Mouse (Mus musculus): ENCODE data around the gene Baz1b. TPM values are rescaled to one million over a fixed set of nuclear protein-coding genes. Genes with fewer than 3 reads are reported as not detected.

Gene Baz1b
- polyA plus RNA-seq, 1 experiment from 2014 or later, result 28.5 TPM

- no peaks in the 10 kb centered on the region for H3K9me3 ChIP-seq (replicated peaks; ENCODE audit: control insufficient read depth, low read length)
- no peak overlapping the region for H3K4me2 ChIP-seq (ENCODE audit: low read depth, low read length)
- no peaks in the 10 kb centered on the region for H3K4me1 ChIP-seq (ENCODE audit: control insufficient read depth, insufficient read depth, low read length)
- no peaks in the 10 kb centered on the region for H3K27me3 ChIP-seq (ENCODE audit: control insufficient read depth, insufficient read depth, low read length)
- ATAC-seq (ENCODE audit: insufficient read depth, low FRiP score), result no peak
- no peak overlapping the region for H3K27ac ChIP-seq (ENCODE audit: low read length)
- H3K9ac ChIP-seq (ENCODE audit: low read length), result no peak overlapping the region
- WGBS, result 90% methylated on average over 2 of the region's 2 CpGs
- H3K4me3 ChIP-seq (replicated peaks; ENCODE audit: low read length), result no peak overlapping the region
- peaks cover 25% of the 10 kb centered on the region for H3K36me3 ChIP-seq (ENCODE audit: control insufficient read depth, insufficient read depth, low read length)
These were observed 51.8 kb downstream of the Baz1b start for GRCm38 (mm10) chr5:135238832-135239231.

DNA sequence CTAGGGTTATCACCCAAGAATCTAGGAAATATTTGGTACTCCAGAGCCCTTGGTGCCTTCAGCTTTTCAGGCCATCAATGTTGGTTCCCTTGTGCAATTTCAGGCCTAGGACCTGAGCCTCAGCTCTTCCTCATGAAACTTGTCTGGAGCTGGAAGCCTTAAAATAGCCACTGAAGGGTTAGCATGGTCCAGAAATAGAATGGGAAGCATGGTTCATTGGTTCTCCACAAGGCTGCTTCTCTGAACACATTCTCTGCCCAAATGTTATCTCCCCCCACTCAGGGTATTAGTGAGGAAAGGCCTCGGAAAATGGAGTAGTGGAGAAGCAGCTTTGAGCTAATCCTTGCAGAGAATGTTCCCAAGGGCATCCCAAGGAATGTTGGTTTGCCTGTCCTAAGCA, 54.4 kb downstream of the Baz1b start:
- no peak overlapping the region for H3K27ac ChIP-seq (ENCODE audit: low read length)
- H3K36me3 ChIP-seq (ENCODE audit: control insufficient read depth, insufficient read depth, low read length), result peaks cover 36% of the 10 kb centered on the region
- no peaks in the 10 kb centered on the region for H3K27me3 ChIP-seq (ENCODE audit: control insufficient read depth, insufficient read depth, low read length)
- no peak overlapping the region for H3K4me2 ChIP-seq (ENCODE audit: low read depth, low read length)
- no peak for ATAC-seq (ENCODE audit: insufficient read depth, low FRiP score)
- H3K9ac ChIP-seq (ENCODE audit: low read length), result no peak overlapping the region
- no peaks in the 10 kb centered on the region for H3K4me1 ChIP-seq (ENCODE audit: control insufficient read depth, insufficient read depth, low read length)
- 86% methylated on average over 1 of the region's 1 CpGs for WGBS
- H3K4me3 ChIP-seq (replicated peaks; ENCODE audit: low read length), result no peak overlapping the region
- H3K9me3 ChIP-seq (replicated peaks; ENCODE audit: control insufficient read depth, low read length), result no peaks in the 10 kb centered on the region

GRCm38 (mm10) chr5:135242136-135242535, 55.1 kb downstream of the Baz1b start:
- Histone ChIP-seq H3K4me1 (ENCODE audit: control insufficient read depth, insufficient read depth, low read length) (no peaks in the 10 kb centered on the region), H3K4me2 (ENCODE audit: low read depth, low read length) (no peak overlapping the region), H3K4me3 (replicated peaks; ENCODE audit: low read length) (no peak overlapping the region), H3K27ac (ENCODE audit: low read length) (no peak overlapping the region), H3K27me3 (ENCODE audit: control insufficient read depth, insufficient read depth, low read length) (no peaks in the 10 kb centered on the region), H3K9ac (ENCODE audit: low read length) (no peak overlapping the region), H3K9me3 (replicated peaks; ENCODE audit: control insufficient read depth, low read length) (no peaks in the 10 kb centered on the region), H3K36me3 (ENCODE audit: control insufficient read depth, insufficient read depth, low read length) (peaks cover 36% of the 10 kb centered on the region)
- 78% methylated on average over 12 of the region's 12 CpGs for WGBS
- ATAC-seq (ENCODE audit: insufficient read depth, low FRiP score), result no peak

GRCm38 (mm10) chr5:135242608-135243007, 55.5 kb downstream of the Baz1b start:
- H3K9me3 ChIP-seq (replicated peaks; ENCODE audit: control insufficient read depth, low read length), result no peaks in the 10 kb centered on the region
- H3K27me3 ChIP-seq (ENCODE audit: control insufficient read depth, insufficient read depth, low read length), result no peaks in the 10 kb centered on the region
- no peak overlapping the region for H3K9ac ChIP-seq (ENCODE audit: low read length)
- no peak overlapping the region for H3K4me2 ChIP-seq (ENCODE audit: low read depth, low read length)
- WGBS, result 89% methylated on average over 3 of the region's 3 CpGs
- ATAC-seq (ENCODE audit: insufficient read depth, low FRiP score), result no peak
- no peak overlapping the region for H3K4me3 ChIP-seq (replicated peaks; ENCODE audit: low read length)
- H3K36me3 ChIP-seq (ENCODE audit: control insufficient read depth, insufficient read depth, low read length), result peaks cover 38% of the 10 kb centered on the region
- H3K4me1 ChIP-seq (ENCODE audit: control insufficient read depth, insufficient read depth, low read length), result no peaks in the 10 kb centered on the region
- H3K27ac ChIP-seq (ENCODE audit: low read length), result no peak overlapping the region

GRCm38 (mm10) chr5:135243166-135243565, 56.1 kb downstream of the Baz1b start:
- H3K27me3 ChIP-seq (ENCODE audit: control insufficient read depth, insufficient read depth, low read length), result no peaks in the 10 kb centered on the region
- no peaks in the 10 kb centered on the region for H3K9me3 ChIP-seq (replicated peaks; ENCODE audit: control insufficient read depth, low read length)
- H3K4me1 ChIP-seq (ENCODE audit: control insufficient read depth, insufficient read depth, low read length), result no peaks in the 10 kb centered on the region
- no peak overlapping the region for H3K27ac ChIP-seq (ENCODE audit: low read length)
- no peak for ATAC-seq (ENCODE audit: insufficient read depth, low FRiP score)
- H3K4me3 ChIP-seq (replicated peaks; ENCODE audit: low read length), result no peak overlapping the region
- peaks cover 34% of the 10 kb centered on the region for H3K36me3 ChIP-seq (ENCODE audit: control insufficient read depth, insufficient read depth, low read length)
- H3K9ac ChIP-seq (ENCODE audit: low read length), result no peak overlapping the region
- no peak overlapping the region for H3K4me2 ChIP-seq (ENCODE audit: low read depth, low read length)
- WGBS, result 90% methylated on average over 1 of the region's 1 CpGs

GRCm38 (mm10) chr5:135246531-135246930, 59.5 kb downstream of the Baz1b start:
- no peak overlapping the region for H3K4me2 ChIP-seq (ENCODE audit: low read depth, low read length)
- no peak overlapping the region for H3K4me3 ChIP-seq (replicated peaks; ENCODE audit: low read length)
- no peak for ATAC-seq (ENCODE audit: insufficient read depth, low FRiP score)
- peaks cover 12% of the 10 kb centered on the region for H3K4me1 ChIP-seq (ENCODE audit: control insufficient read depth, insufficient read depth, low read length)
- no peak overlapping the region for H3K27ac ChIP-seq (ENCODE audit: low read length)
- H3K27me3 ChIP-seq (ENCODE audit: control insufficient read depth, insufficient read depth, low read length), result peaks cover 21% of the 10 kb centered on the region
- WGBS, result 68% methylated on average over 4 of the region's 4 CpGs
- H3K9me3 ChIP-seq (replicated peaks; ENCODE audit: control insufficient read depth, low read length), result no peaks in the 10 kb centered on the region
- H3K36me3 ChIP-seq (ENCODE audit: control insufficient read depth, insufficient read depth, low read length), result peaks cover 29% of the 10 kb centered on the region; the same call in 1 of the 2 replicates
- H3K9ac ChIP-seq (ENCODE audit: low read length), result no peak overlapping the region

- WGBS, result 69% methylated on average over 9 of the region's 9 CpGs
- Histone ChIP-seq H3K9me3 (replicated peaks; ENCODE audit: control insufficient read depth, low read length) (no peaks in the 10 kb centered on the region), H3K9ac (ENCODE audit: low read length) (no peak overlapping the region), H3K27me3 (ENCODE audit: control insufficient read depth, insufficient read depth, low read length) (peaks cover 21% of the 10 kb centered on the region), H3K4me3 (replicated peaks; ENCODE audit: low read length) (no peak overlapping the region), H3K4me2 (ENCODE audit: low read depth, low read length) (no peak overlapping the region), H3K36me3 (ENCODE audit: control insufficient read depth, insufficient read depth, low read length) (peaks cover 29% of the 10 kb centered on the region; the same call in 1 of the 2 replicates), H3K27ac (ENCODE audit: low read length) (no peak overlapping the region), H3K4me1 (ENCODE audit: control insufficient read depth, insufficient read depth, low read length) (peaks cover 12% of the 10 kb centered on the region)
- ATAC-seq (ENCODE audit: insufficient read depth, low FRiP score), result no peak
These were observed 60.3 kb downstream of the Baz1b start for GRCm38 (mm10) chr5:135247337-135247736.

DNA sequence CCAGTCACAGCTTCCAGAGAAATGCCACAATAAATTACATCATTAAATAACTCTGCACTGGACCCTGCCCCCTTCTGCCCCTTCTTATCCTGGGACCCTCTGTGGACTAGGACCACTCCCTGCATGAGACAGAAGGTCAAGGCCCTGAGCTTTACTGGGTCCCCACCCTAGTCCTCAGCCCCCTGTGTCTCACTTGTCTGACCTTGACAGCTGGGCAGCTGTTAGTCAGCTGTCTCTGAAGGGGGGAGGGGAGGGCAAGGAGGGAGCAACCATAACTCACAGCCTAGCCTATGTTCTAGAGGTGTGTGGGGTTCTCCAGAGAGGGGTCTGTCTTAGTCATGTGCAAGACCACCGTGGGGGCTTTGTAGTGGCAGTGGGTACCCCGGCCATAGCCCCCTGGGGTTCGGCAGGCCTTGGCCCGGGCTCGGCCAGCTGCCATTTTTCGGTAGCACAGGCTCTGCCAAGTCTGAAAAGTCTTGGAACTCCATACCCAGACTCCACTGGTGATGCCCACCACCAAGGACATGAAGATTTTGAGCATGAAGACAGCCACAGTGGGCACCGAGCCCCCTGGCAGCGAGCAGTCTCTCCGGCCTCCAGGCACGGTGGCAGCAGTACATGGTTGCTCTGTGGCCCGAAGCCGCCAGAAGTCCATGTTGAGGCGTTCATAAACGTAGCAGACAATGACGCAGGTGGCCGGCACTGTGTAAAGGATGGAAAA, 62.1 kb downstream of the Baz1b start:
- Histone ChIP-seq H3K4me2 (ENCODE audit: low read depth, low read length) (no peak overlapping the region), H3K9ac (ENCODE audit: low read length) (no peak overlapping the region), H3K4me1 (ENCODE audit: control insufficient read depth, insufficient read depth, low read length) (peaks cover 17% of the 10 kb centered on the region), H3K4me3 (replicated peaks; ENCODE audit: low read length) (no peak overlapping the region), H3K9me3 (replicated peaks; ENCODE audit: control insufficient read depth, low read length) (no peaks in the 10 kb centered on the region), H3K27me3 (ENCODE audit: control insufficient read depth, insufficient read depth, low read length) (peaks cover 21% of the 10 kb centered on the region), H3K36me3 (ENCODE audit: control insufficient read depth, insufficient read depth, low read length) (peaks cover 15% of the 10 kb centered on the region; the same call in 1 of the 2 replicates), H3K27ac (ENCODE audit: low read length) (no peak overlapping the region)
- ATAC-seq (ENCODE audit: insufficient read depth, low FRiP score), result no peak
- WGBS, result 82% methylated on average over 16 of the region's 16 CpGs

- WGBS, result 2% methylated on average over 92 of the region's 92 CpGs
- peak overlapping the region; percentile 99 for H3K4me2 ChIP-seq (ENCODE audit: low read depth, low read length)
- peak overlapping the region; percentile 60 for H3K4me3 ChIP-seq (replicated peaks; ENCODE audit: low read length)
- peaks cover 17% of the 10 kb centered on the region for H3K4me1 ChIP-seq (ENCODE audit: control insufficient read depth, insufficient read depth, low read length)
- H3K27me3 ChIP-seq (ENCODE audit: control insufficient read depth, insufficient read depth, low read length), result peaks cover 21% of the 10 kb centered on the region
- H3K36me3 ChIP-seq (ENCODE audit: control insufficient read depth, insufficient read depth, low read length), result peaks cover 8% of the 10 kb centered on the region; the same call in 1 of the 2 replicates
- H3K9me3 ChIP-seq (replicated peaks; ENCODE audit: control insufficient read depth, low read length), result no peaks in the 10 kb centered on the region
- no peak overlapping the region for H3K27ac ChIP-seq (ENCODE audit: low read length)
- ATAC-seq (ENCODE audit: insufficient read depth, low FRiP score), result peak; percentile 59
- peak overlapping the region; percentile 65 for H3K9ac ChIP-seq (ENCODE audit: low read length)
These were observed 63.4 kb downstream of the Baz1b start for GRCm38 (mm10) chr5:135250186-135251078.

Measured in stomach, embryonic 16.5 days (tissue).